Mouse (Mus musculus): Measurements from ENCODE around the gene Ptpn3.

GRCm38 (mm10) chr4:57254412-57254811 lies 47.2 kb downstream of the Ptpn3 start:
- no peak for TF ChIP-seq CTCF (IDR thresholded peaks at IDR 0.05; ENCODE audit: low read depth)
- no peak for TF ChIP-seq EP300 (optimal IDR thresholded peaks at IDR 0.05)
